Mouse (Mus musculus) E14TG2a.4 (cell line): ENCODE data around the gene Krt81.

Source experiments
- CTCF ChIP-seq: conservative IDR thresholded peaks from 2 replicates; pipeline ENCODE4 v1.5.1; 2014; ENCODE audit warnings: low read length
- NANOG ChIP-seq: IDR thresholded peaks from 2 replicates; pipeline ENCODE4 v1.6.1; 2014; ENCODE audit warnings: borderline replicate concordance, low read length, mixed read lengths
- POU5F1 ChIP-seq: IDR thresholded peaks from 2 replicates; pipeline ENCODE4 v1.6.1; 2014; ENCODE audit warnings: low read length, borderline replicate concordance

DNA sequence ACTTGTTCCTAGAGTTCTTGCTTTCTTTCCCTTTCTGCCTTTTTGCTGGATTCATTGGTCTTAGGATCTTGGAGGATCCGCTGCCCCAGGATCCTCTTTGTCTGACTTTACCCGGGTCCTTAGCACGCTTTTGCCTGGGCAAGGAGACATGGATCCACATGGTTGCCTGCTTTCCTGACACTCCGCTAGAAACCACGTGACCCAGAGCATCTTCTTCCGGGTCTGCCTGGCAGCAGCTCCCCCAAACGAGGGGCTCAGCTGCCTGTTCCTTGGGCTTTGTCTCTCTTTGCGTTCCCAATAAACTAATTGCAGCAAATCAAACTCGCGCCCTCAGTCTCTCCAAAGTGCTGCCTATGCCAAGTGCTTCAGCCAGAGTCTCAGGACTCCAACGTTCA is 16.1 kb upstream of the Krt81 start:
- no peak for TF ChIP-seq CTCF
- no peak for TF ChIP-seq POU5F1
- no peak for TF ChIP-seq NANOG
